Mouse (Mus musculus): ENCODE results near the gene Dvl1.

GRCm38 (mm10) chr4:155833234-155833633 is 14.0 kb upstream of the Dvl1 start:
- peak; percentile 5; the same call in 1 of the 2 replicates for TF ChIP-seq POLR2A (IDR thresholded peaks at IDR 0.05; ENCODE audit: low read depth, low read length)
- TF ChIP-seq CTCF (IDR thresholded peaks at IDR 0.05; ENCODE audit: borderline replicate concordance, insufficient read depth, low read length) = no peak
